Mouse (Mus musculus) urinary bladder, postnatal 4 days (tissue): Measurements from ENCODE around the gene Dnmbp.
A peak's percentile ranks its signal among the peaks of the same experiment; 100 is the strongest.
"Not testable (repeated sequence)": the region's sequence is repeated elsewhere in the genome, so short reads cannot be mapped to it uniquely, and the experiment has no call there.

Experiments
- DNase-seq, 2 experiments: peaks; one replicate each; pipeline ENCODE4 v3.0.0; 2021 to 2022; ENCODE audit warnings: low spot score in 2 of 2

Dnmbp gene

DNA sequence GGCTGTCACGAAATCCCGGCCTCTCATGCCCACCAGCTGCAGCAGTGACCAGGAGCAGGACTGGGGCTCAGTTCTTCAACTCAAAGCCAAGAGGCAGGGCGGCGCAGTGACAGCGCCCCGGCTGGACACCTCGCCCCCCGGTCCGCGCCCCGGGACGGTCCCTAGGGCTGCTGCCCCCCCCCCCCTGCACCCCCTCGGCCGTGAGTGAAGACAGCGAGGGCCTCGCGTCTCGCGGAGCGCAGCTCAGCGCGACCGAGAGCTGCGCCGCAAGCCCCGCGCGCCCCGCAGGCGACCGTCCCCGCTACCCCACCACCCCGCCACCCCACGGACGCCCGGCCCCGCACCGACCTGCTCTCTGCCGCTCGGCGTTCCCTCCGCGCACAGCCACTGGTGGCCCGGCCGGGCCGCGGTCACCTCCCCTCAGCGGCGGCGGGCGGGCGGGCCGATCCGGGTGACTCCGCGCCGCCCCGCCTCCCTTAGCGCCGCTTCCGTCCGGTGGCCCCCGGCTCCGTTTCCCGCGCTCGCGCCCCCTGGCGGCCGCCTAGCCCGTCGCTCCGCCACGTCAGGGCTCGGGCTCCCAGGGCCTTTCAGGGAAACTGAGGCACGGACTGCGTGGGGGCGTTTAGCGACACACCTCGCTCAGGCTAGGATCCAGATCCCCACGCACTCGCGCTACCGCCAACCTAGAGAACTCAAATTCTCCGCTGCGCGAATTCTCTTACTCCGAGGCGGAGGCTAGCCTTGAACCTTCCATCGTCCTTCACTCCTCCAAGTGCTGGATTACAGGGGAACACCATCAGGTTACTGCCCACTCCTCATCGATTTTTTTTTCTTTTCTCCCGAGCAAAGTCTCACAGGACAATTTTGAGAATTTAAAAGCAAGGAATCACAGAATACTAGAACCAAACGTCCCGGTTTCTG is at the start of gene Dnmbp:
Dnmbp (minus strand) TSS at position 423 of the 921 bp plus-strand sequence.
- peak; percentile 79 to 92 for DNase-seq

DNA sequence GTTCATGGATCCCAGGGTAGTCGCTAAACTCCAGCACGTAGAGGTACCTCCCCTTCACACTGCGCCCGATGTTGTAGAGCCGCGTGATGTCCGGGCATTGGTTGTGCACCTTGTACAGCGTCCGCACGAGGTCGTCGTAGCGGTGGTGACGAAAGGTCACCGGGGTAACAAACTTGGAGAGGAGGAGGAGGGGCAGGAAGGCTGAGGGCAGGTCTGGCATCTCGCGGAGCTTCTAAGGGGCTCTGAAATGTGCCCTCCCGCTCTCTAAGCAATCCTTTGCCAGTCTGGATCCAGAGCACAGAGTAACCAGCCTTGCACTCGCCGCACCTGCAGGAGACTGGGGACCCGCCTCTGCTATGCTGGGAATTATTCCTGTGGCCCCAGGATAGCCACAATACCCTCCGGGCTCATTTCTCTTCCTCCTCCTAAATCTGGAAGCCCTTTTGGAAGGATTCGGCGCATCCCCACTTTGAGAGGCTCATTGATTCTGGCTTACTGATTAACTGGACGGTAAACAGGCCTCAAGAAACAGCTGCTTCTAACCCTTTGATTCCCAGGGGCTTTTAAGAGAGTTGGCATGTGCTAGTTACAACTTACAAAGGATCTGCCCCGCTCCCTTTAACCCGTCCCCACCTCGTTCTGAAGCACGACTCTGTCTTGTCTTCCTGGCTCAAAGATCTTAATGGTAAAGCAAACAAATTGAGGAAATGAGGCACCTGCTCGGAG is 46.2 kb upstream of the Dnmbp start, which contains the start of gene Cpn1:
Cpn1 (minus strand) TSS at position 488 of the 726 bp plus-strand sequence.
- DNase-seq, result no peak

DNA sequence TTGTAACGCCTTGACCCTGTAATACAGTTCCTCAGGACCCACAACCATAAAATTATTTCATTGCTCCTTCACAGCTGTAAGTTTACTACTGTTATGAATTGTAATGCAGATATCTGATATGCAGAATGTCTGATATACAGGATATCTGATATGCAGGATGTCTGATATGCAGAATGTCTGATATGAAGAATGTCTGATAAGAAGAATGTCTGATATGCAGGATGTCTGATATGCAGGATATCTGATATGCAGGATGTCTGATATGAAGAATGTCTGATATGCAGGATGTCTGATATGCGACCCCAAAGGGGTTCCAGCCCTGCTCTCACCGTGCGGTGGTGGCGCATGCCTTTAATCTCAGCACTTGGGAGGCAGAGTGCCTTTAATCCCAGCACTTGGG is 42.0 kb upstream of the Dnmbp start:
- DNase-seq, result no peak

- DNase-seq, result no peak
Measured at GRCm38 (mm10) chr19:43980711-43981110, 40.7 kb upstream of the Dnmbp start.

DNA sequence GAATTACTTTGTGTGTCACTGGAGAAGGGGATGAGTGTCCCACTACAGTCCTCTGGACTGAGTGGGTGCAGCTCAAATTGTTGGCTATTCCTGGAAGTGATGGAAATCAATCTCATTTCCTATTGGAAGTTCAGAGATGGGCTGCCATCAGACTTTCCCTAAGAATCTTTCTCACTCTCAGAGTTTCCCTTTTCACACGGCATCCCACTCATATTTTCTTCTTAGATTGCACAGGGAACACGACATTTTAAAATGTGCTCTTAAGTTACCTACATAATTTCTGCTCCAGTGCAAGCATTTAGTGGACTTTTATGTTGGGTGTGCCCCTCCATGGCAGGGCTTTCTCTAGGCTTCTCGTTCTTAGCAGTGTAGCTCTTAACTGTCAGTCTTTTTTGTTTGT is 37.8 kb upstream of the Dnmbp start:
- DNase-seq, result no peak

DNA sequence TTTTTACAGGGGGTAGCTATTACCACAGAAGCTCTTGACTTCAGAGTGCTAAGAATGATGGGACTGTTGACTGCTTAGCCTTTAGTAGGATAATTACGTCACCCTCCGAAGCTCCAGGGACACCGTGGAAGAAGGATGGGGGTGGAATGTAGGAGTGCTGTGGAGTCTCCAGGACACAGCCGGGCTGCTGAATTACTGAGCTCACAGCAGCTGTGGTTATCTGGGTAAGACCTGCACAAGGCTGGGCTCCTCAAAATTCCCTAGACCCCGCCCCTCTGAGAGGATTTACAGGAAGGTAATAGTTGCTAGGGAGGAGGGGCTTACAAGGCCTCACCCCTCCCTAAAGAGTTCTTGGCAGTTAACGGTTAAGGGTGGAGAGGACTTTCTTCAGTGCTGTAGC is 36.7 kb upstream of the Dnmbp start:
- no peak for DNase-seq

DNA sequence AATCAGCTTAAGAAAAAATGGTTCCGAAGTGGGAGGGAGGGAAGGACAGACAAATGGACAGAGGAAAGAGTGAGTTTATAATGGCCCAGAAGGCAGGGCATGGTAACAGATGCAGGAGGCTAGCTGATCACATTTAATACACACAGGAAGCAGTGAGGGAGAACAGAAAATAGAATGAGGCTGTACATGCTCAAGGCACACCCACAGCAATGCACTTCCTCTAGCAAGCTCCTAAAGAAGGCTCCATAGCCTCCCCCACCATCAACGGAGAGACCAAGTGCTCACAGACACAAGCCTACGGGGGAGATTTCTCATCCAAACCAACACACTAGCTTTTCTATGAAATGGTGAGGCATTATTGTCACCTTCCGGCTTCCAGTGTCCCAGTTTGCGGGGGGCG is 34.2 kb upstream of the Dnmbp start:
- no peak for DNase-seq

- no peak for DNase-seq
Measured at GRCm38 (mm10) chr19:43973711-43974110, 33.7 kb upstream of the Dnmbp start.

DNA sequence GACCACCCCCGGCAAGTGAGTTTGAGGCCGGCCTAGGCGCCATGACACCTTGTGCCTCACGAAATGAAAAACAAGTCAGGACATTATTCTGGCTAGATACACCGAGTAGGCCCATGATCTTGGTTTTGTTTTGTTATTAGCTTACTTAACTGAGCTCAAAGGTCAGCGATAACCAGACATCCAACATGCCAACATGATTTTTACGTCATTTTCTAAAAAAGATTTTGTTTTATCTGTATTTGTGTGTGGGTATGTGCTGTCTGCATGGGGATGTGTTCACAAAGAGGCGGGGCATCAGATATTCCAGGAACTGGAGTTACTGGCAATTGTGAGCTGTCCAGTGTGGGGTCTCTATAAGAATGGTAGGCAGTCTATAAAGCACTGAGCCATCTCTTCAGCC is 32.1 kb upstream of the Dnmbp start:
- no peak for DNase-seq

- no peak for DNase-seq
Measured at GRCm38 (mm10) chr19:43968436-43969026, 28.5 kb upstream of the Dnmbp start.

- no peak for DNase-seq
Measured at GRCm38 (mm10) chr19:43966481-43966880, 26.5 kb upstream of the Dnmbp start.

DNA sequence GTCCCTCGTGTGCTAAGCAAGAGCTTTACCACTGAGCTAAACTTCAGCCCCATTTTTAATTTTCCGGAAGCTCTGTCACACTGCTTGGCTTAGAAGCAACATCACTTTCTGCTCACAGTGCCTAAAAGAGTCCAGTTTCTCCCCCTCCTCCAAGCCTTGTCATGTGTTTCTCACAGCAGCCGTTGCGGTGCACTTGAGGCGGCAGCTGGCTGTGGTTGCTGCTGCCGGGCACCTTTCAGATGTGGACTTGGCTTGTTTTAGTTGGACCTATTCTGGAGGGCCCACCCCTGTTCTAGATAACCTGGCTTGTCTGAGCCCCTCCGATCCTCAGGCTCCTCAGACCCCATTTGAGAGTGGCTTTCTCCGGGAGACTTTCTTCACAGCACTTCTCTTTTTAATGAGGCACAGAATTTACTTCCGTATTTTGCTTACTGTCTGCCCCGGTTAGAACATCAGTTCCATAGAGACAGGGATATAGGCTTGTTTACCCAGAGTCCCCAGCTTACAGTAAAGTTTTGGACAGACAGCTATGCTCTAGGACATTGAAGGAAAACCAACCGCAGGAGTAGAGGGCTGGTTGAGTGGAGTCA is 25.6 kb upstream of the Dnmbp start:
- no peak for DNase-seq

DNA sequence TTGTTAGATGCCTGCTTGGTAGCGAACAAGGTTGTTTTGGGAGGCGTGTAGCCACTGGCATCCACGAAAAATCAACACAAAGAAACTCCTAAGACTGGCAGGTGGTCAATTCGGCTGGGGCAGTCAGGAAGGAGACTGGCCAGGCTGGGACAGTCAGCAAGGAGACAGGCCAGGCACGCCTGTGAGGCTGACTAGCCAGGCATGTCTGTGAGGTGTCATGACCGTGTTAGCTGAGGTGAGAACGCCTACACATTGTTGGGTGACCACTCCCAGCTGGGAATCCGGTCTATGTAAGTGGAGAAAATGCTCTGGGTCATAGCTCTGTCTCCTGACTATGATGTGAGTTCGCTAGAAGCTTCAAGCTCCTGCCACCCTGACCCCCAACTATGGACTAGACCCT is 22.8 kb upstream of the Dnmbp start:
- no peak for DNase-seq

DNA sequence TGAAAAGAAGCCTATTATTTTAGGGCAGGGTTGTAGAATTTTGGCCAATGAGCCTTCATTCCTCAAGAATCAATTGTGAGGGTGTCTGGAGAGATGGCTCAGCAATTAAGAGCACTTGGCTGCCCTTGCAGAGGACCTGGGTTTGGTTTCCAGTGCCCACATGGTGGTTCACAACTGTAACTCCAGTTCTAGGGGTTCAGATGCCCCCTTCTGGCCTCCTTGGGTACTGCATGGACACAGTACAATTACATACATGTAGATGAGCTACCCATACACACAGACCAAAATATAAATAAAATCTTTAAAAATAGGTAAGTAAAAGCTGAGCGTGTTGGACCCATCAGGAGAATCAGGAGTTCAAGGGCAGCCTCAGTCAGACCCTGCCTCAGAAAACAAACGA is 21.2 kb upstream of the Dnmbp start:
- no peak for DNase-seq

DNA sequence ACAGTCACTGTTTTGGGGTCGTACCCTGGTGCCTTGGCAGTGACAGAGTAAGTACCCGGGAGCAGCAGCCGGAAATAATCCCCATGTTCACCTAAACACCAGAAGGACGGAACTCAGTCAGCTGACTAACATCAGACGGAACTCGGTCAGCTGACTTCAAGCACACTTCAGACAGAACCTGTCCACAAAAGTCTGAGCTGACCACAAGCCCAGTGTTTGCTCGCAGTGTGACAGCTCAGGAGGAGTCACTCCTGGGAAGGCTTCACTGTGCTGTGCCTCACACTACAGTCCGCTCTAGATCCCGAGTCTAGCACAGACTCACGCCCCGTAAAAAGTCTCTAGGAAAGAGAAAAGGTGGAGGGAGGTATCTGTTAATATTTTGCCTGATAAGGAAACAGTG is 20.0 kb upstream of the Dnmbp start:
- DNase-seq, result no peak

- peak; percentile 49 to 70 for DNase-seq
Measured at GRCm38 (mm10) chr19:43959162-43959561, 19.2 kb upstream of the Dnmbp start.

- DNase-seq, result no peak
Measured at GRCm38 (mm10) chr19:43957881-43958280, 17.9 kb upstream of the Dnmbp start.

DNA sequence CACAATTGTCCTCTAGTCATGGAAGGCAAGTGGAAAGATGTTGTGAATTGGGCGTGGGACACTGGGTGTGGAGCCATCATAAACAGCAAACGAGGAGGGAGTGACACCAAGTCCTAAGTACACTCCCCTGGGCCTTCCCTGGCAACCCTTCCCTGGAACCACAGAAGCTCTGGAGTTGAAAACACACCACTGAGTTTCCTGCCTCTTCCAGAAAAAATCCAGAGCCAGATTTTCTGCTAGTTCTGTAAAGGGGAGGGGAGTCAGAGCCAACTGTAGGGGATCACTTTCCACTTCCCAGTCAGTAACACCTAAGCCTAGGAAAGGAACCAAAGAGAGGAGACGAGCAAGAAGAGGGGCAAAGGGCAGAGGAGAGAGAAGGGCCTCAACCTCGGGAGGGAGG is 17.4 kb upstream of the Dnmbp start:
- no peak for DNase-seq

GRCm38 (mm10) chr19:43955266-43955665 is 15.3 kb upstream of the Dnmbp start:
- DNase-seq, result no peak

DNA sequence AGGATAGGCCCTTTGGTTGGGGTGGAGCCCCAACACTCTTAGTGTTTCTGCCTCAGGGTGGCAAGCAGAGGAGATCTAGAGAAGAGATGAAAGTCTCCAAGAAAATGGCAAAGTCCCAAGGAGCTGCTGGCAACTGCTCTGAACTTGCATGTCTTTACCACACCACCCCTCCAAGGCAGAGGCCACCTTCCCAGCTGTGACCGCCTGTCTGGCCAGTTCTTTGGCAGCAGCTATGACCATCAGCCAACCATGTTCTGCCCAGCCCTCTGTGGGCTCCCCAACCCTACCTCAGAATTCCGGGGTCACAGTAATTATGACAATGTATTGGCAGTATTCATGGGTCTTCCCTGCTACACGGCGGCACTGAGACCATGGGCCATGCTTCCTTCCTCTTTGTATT is 14.9 kb upstream of the Dnmbp start:
- DNase-seq, result no peak

- DNase-seq, result not testable (repeated sequence)
Measured at GRCm38 (mm10) chr19:43952936-43953335, 12.9 kb upstream of the Dnmbp start.
